Mouse (Mus musculus) kidney, embryonic 16.5 days (tissue): ENCODE results near the gene Svopl. TPM values are rescaled to one million over a fixed set of nuclear protein-coding genes. Genes with fewer than 3 reads are reported as not detected.
A peak's percentile ranks its signal among the peaks of the same experiment; 100 is the strongest.

ENCODE experiments used
- ATAC-seq: fragments of 200-750 bp; cut with Nextera tagmentation; 2 replicates; pipeline ENCODE4 v1.8.0; 2017; ENCODE audit warnings: moderate TSS enrichment; ENCODE audit not compliant: low FRiP score, low TSS enrichment
- H3K27ac ChIP-seq: fragments of 300-500 bp; sonication (generic); 2 replicates; pipeline ENCODE4 v1.5.1; 2014; ENCODE audit warnings: low read length
- H3K27me3 ChIP-seq: fragments of 300-500 bp; sonication (generic); 2 replicates; pipeline ENCODE4 v1.6.1; 2014; ENCODE audit warnings: low read length, control low read depth, mixed read lengths; ENCODE audit not compliant: insufficient read depth
- H3K36me3 ChIP-seq: fragments of 300-500 bp; sonication (generic); 2 replicates; pipeline ENCODE4 v1.6.1; 2014; ENCODE audit warnings: low read length, control low read depth, mixed read lengths; ENCODE audit not compliant: insufficient read depth
- H3K4me1 ChIP-seq: fragments of 300-500 bp; sonication (generic); 2 replicates; pipeline ENCODE4 v1.6.1; 2014; ENCODE audit warnings: low read length, control low read depth, mixed read lengths; ENCODE audit not compliant: insufficient read depth
- H3K4me2 ChIP-seq: fragments of 300-500 bp; sonication (generic); replicated peaks from 2 replicates; pipeline ENCODE4 v1.6.1; 2014; ENCODE audit warnings: low read depth, low read length
- H3K4me3 ChIP-seq: fragments of 300-500 bp; sonication (generic); 2 replicates; pipeline ENCODE4 v1.5.1; 2014; ENCODE audit warnings: mild to moderate bottlenecking, low read length
- H3K9ac ChIP-seq: fragments of 300-500 bp; sonication (generic); replicated peaks from 2 replicates; pipeline ENCODE4 v1.6.1; 2014; ENCODE audit warnings: low read length
- H3K9me3 ChIP-seq: fragments of 300-500 bp; sonication (generic); 2 replicates; pipeline ENCODE4 v1.6.1; 2016; ENCODE audit warnings: low read length, control low read depth
- WGBS: fragments of 180-500 bp; shearing (Covaris S2); extraction: QIAGEN DNeasy Blood & Tissue Kit; methylation state at CpG from one replicate; pipeline ENCODE4 v1.1.7; 2014; 5-methylcytosine and 5-hydroxymethylcytosine counted together
- polyA plus RNA-seq: library from polyadenylated mRNA; unstranded; fragments of >200 nt; fragmentation: Nextera tagmentation; extraction: Ambion mirVana; gene quantifications from 2 replicates; pipeline ENCODE4 v1.2.1, GENCODE M21; 2015

Gene Svopl
- polyA plus RNA-seq, 1 experiment from 2014 or later = 16.5 TPM

- Histone ChIP-seq H3K4me1 (peaks cover 11% of the 10 kb centered on the region), H3K9me3 (peaks cover 8% of the 10 kb centered on the region; the same call in 1 of the 2 replicates), H3K9ac (no peak overlapping the region), H3K4me2 (no peak overlapping the region), H3K4me3 (no peak overlapping the region), H3K27ac (no peak overlapping the region), H3K27me3 (no peaks in the 10 kb centered on the region), H3K36me3 (peaks cover 9% of the 10 kb centered on the region)
- WGBS = 94% methylated on average over 4 of the region's 4 CpGs
- ATAC-seq = no peak
Measured at GRCm38 (mm10) chr6:38071256-38071655, 24.5 kb upstream of the Svopl start.

GRCm38 (mm10) chr6:38066215-38066614, 19.4 kb upstream of the Svopl start:
- Histone ChIP-seq H3K4me3 (no peak overlapping the region), H3K36me3 (no peaks in the 10 kb centered on the region), H3K9ac (0 out of 2 replicates have a peak overlapping the region, but pooled peaks have one; percentile 35), H3K4me2 (no peak overlapping the region), H3K27ac (no peak overlapping the region), H3K4me1 (peaks cover 15% of the 10 kb centered on the region), H3K9me3 (peaks cover 17% of the 10 kb centered on the region), H3K27me3 (no peaks in the 10 kb centered on the region)
- peak; percentile 89 for ATAC-seq
- WGBS = 2% methylated on average over 5 of the region's 5 CpGs

GRCm38 (mm10) chr6:38065501-38066122, 18.8 kb upstream of the Svopl start:
- H3K9me3 ChIP-seq = peaks cover 17% of the 10 kb centered on the region
- peak; percentile 55; the same call in 1 of the 2 replicates for ATAC-seq
- no peak overlapping the region for H3K9ac ChIP-seq
- H3K4me3 ChIP-seq = no peak overlapping the region
- no peak overlapping the region for H3K4me2 ChIP-seq
- H3K36me3 ChIP-seq = no peaks in the 10 kb centered on the region
- 67% methylated on average over 11 of the region's 11 CpGs for WGBS
- H3K27me3 ChIP-seq = no peaks in the 10 kb centered on the region
- H3K4me1 ChIP-seq = peaks cover 10% of the 10 kb centered on the region
- H3K27ac ChIP-seq = no peak overlapping the region

GRCm38 (mm10) chr6:38065122-38065500, 18.3 kb upstream of the Svopl start:
- ATAC-seq = no peak
- Histone ChIP-seq H3K9ac (no peak overlapping the region), H3K4me2 (no peak overlapping the region), H3K27me3 (no peaks in the 10 kb centered on the region), H3K36me3 (no peaks in the 10 kb centered on the region), H3K9me3 (peaks cover 17% of the 10 kb centered on the region), H3K4me3 (no peak overlapping the region), H3K27ac (no peak overlapping the region), H3K4me1 (peaks cover 10% of the 10 kb centered on the region; the same call in 1 of the 2 replicates)
- 64% methylated on average over 3 of the region's 3 CpGs for WGBS

GRCm38 (mm10) chr6:38064621-38065020, 17.8 kb upstream of the Svopl start:
- ATAC-seq = no peak
- Histone ChIP-seq H3K4me3 (no peak overlapping the region), H3K36me3 (no peaks in the 10 kb centered on the region), H3K4me2 (no peak overlapping the region), H3K27ac (no peak overlapping the region), H3K9me3 (peaks cover 17% of the 10 kb centered on the region), H3K9ac (no peak overlapping the region), H3K27me3 (no peaks in the 10 kb centered on the region), H3K4me1 (peaks cover 10% of the 10 kb centered on the region; the same call in 1 of the 2 replicates)
- WGBS = 58% methylated on average over 2 of the region's 2 CpGs

GRCm38 (mm10) chr6:38058805-38059204, 12.0 kb upstream of the Svopl start:
- no peak overlapping the region for H3K4me3 ChIP-seq
- H3K27me3 ChIP-seq = no peaks in the 10 kb centered on the region
- peaks cover 15% of the 10 kb centered on the region for H3K9me3 ChIP-seq
- no peak overlapping the region for H3K9ac ChIP-seq
- H3K36me3 ChIP-seq = no peaks in the 10 kb centered on the region
- no peak for ATAC-seq
- H3K27ac ChIP-seq = no peak overlapping the region
- no peak overlapping the region for H3K4me2 ChIP-seq
- H3K4me1 ChIP-seq = no peaks in the 10 kb centered on the region
- WGBS = 65% methylated on average over 5 of the region's 5 CpGs

GRCm38 (mm10) chr6:38055471-38056330, 8.9 kb upstream of the Svopl start:
- no peaks in the 10 kb centered on the region for H3K27me3 ChIP-seq
- H3K4me2 ChIP-seq = no peak overlapping the region
- 80% methylated on average over 15 of the region's 15 CpGs for WGBS
- 0 out of 2 replicates have a peak, but pooled peaks cover under 1% of the 10 kb centered on the region for H3K4me1 ChIP-seq
- ATAC-seq = no peak
- no peak overlapping the region for H3K9ac ChIP-seq
- no peak overlapping the region for H3K4me3 ChIP-seq
- H3K27ac ChIP-seq = no peak overlapping the region
- no peaks in the 10 kb centered on the region for H3K36me3 ChIP-seq
- no peaks in the 10 kb centered on the region for H3K9me3 ChIP-seq

- no peak for ATAC-seq
- H3K4me1 ChIP-seq = peaks cover 32% of the 10 kb centered on the region
- no peaks in the 10 kb centered on the region for H3K36me3 ChIP-seq
- H3K9me3 ChIP-seq = no peaks in the 10 kb centered on the region
- H3K4me2 ChIP-seq = no peak overlapping the region
- H3K4me3 ChIP-seq = no peak overlapping the region
- WGBS = 71% methylated on average over 6 of the region's 6 CpGs
- H3K27me3 ChIP-seq = no peaks in the 10 kb centered on the region
- H3K9ac ChIP-seq = no peak overlapping the region
- H3K27ac ChIP-seq = peak overlapping the region; percentile 87
Measured at GRCm38 (mm10) chr6:38049601-38050000, 2.8 kb upstream of the Svopl start.

- no peaks in the 10 kb centered on the region for H3K27me3 ChIP-seq
- no peak overlapping the region for H3K4me2 ChIP-seq
- peak overlapping the region; percentile 87 for H3K27ac ChIP-seq
- no peaks in the 10 kb centered on the region for H3K9me3 ChIP-seq
- no peaks in the 10 kb centered on the region for H3K36me3 ChIP-seq
- WGBS = 26% methylated on average over 6 of the region's 6 CpGs
- H3K4me1 ChIP-seq = peaks cover 32% of the 10 kb centered on the region
- H3K9ac ChIP-seq = no peak overlapping the region; the same call in 1 of the 2 replicates
- H3K4me3 ChIP-seq = no peak overlapping the region
- ATAC-seq = peak; percentile 85
Measured at GRCm38 (mm10) chr6:38048800-38049561, 2.2 kb upstream of the Svopl start.
